Mouse (Mus musculus): ENCODE measurements at regions not wholly inside any gene's neighbourhood (a gene's known extent, or its start where the extent isn't known, plus 50 kb on each side); places are given as distances from the start of the nearest gene placed in this dataset.

DNA sequence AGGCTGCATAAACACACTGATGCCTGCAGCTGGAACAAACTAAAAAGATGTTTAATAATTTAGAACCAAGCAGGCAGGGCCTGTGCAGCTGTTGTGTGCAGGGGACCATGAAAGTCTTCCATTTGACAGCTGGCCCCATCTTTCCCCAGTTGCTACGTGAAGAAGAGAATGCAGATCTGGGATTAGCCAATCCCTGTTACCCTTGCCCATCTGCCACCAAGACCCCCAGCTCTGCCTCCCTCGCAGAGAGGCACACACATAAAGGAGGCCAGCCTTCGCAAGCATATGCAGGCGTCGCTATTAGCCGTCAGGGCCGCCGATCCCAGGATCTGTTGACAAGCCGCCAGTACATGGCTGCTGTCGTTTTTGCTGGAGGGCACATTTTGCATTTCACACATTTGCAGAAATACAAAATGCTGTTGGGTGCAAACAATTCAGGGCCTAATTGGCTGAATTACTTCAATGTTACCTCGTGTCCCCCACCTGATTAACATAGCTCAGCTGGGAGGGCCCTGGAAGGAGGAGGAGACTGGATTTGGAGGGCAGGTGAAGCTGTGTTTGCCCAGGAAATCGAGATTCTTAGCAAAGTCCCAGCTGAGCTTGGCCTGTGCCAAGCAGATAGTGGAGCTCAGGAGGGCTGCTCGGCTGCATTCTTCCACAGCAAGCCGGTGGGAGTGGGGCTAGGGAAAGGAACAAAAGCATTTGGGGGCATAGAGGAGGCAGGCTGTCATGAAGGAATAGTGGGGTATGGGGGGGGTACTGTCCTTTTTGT is 367.6 kb upstream of the Mki67 start:
- no peak for TF ChIP-seq CTCF (IDR thresholded peaks at IDR 0.05)
- no peak for TF ChIP-seq EP300 (IDR thresholded peaks at IDR 0.05; ENCODE audit: insufficient read depth, low read depth, low read length)
- no peak for TF ChIP-seq POLR2A (IDR thresholded peaks at IDR 0.05; ENCODE audit: insufficient read depth, low read depth, low read length)
